Mouse (Mus musculus) NIH3T3 (cell line): ENCODE results near the gene Ush1g.

ENCODE experiments used
- DNase-seq: peaks from one replicate; pipeline ENCODE4 v3.0.0-alpha.2; 2012; ENCODE audit warnings: low read depth

The Ush1g gene

DNA sequence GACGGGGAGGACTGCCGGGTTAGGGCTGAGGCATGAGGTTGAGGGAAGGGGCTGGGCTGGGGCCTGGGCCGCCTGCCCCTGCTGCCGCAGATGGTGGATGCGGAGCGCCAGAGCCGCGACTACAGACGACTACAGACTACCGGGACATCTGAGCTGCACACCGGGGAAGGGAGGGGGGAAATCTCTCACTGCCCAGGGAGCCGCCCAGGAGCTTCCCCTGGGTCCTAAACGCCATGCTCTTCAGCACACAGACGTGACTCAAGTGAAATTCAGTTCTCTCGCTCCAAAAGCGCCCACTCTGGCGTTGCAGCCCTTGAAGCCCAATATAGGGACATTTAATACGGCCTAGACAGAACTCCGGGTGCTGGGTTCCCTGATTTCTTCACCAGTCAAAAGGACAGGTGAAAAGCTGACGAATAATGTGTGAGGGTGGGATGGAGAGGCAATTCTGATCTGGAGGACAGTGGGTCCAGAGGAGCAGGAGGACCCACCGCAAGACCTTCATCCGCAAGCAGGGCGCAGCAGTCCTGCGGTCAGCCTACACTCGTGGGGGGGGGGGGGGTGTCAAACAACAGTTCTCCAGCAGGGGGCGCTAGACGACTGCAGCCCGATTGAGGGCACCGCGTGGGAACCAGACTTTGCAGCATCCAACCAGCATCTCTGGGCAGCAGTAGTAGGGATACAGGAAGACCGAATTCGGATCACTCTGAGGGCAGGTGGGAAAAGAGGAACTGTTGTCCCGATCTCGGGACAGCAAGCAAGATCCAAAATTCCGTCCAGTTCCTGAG lies at the start of gene Ush1g:
Gene Ush1g (minus strand): TSS at position 136 of the 788 bp plus-strand sequence.
- DNase-seq = peak; percentile 81

DNA sequence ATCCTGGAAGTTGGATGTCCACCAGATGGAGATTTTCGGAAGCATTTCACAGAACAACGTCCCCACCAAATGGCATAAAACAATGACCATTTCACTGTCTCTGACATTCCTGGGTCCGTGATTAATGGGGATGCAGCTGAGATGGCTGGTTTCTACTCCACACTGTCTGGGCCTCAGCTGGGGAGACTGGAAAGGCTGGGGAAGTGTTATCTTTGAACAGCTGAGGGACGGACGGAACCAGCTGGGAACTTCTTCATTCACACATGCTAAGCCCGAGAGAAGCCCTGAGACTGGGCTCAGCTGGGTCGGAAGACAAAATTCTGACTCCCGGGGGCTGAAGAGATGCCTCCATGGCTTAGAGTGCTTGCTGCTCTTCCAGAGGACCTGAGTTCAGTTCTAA lies 49.5 kb upstream of the Ush1g start:
- no peak for DNase-seq

DNA sequence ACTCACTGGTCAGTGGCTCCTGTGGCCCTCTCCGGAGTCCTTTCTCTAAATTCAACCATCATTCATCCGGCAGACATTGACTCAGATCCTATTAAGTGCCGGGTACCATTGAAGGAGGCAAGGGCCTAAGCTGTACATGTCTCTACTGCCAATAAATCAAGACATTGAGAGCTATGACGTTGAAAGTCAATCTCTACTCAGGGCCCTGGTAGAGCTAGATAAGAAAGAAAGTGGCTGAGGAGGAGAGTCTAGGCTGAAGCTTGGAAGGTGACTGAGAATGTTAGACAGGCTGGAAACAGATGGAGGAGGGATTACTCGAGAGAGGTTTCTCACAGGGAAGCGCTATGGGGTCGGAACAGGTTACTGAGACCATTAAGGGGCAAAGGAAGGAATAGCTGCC lies 48.5 kb upstream of the Ush1g start:
- DNase-seq = no peak

DNA sequence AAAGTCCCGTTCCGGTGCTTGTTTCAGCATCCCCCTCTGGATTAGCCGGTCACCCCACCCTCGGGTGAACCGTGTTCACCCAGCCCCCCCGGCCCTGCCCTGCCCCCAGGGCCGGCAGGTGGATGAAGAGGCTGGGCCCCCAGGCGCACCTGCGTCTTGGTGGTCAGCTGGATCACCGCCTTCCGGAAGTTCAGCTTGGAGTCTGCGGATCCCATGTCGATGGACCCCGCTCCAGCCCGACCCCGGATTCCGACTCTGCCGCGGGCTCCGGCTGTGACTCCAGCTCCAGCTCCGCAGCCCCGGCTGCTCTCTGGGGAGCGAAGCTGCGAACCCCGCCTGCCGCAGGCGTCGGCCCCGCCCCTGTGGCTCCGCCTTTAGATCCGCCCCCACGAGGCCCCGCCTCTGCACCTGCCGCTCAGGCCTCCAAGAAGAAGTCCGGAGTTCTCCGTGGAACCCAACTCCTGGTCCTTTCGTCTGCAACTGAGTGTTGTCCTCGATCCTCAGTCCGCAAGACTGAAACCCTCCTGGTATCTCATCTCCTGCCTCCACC lies 45.6 kb upstream of the Ush1g start, which contains the start of gene Hid1:
Gene Hid1 (minus strand): TSS at position 362 of the 550 bp plus-strand sequence.
- DNase-seq = peak; percentile 47

DNA sequence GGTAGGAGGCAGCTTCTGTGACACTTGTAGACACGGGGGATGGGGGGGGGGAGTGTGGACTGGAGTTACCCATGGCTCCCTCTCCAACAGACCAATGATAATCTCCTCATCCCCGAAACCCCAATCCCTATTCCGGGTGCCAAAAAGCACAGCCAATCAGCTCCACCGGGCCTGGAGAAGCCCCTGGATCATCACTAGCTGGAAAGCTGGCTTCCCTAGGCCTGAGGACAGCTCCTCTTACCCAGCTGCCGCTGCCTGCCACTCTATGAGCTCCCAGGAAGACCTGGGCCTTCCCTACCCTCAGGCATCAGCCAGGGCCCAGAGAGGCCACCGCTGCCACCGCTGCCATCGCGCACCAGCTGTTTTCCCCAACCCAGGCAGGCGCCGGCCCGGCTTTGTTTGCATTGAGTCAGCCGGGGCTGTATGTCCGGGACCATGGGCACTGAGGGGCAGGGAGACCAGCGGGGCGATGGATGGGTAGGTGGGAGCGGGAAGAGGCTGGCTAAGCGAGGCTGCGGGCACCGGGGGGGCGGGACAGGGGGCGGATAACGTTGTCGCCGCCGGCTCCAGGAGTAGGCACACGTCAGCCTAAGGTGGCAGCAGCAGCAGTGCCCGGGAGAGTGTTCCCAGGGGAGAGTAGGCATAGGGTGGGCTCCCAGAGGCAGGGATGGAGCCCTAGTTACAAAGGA lies 45.0 kb upstream of the Ush1g start:
- peak; percentile 41 for DNase-seq

DNA sequence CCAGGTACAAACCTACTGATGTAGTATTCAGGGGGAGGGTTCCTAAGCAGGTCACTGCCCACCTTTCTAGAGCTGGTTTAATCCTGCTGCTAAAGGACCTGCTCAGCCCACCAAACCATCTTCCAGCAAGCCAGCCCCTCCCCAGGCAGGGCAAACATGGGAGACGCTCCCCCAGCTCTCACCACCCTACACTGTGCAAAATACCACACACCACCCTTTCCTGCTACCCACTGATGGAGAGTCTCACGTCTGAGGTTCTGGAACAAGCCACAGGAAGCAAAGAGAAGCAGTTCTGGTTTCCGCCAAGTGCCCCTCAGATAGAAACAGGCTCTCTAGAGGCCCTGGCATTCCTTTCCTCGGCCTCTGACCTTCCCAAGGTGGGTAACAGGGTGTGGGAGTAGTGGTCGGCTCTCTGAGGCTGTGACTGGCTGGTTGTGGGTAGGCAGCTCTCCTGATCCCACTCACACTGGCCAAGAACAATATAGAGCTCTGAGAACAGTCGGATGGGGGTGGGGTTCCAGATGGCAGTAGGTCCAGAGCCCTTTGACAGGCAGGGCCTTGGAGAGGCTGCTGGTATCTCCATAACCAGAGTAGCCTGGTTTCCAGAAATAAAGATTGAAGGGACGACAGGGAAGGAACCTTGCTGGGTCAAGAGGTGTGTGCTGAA lies 44.3 kb upstream of the Ush1g start:
- peak; percentile 38 for DNase-seq

DNA sequence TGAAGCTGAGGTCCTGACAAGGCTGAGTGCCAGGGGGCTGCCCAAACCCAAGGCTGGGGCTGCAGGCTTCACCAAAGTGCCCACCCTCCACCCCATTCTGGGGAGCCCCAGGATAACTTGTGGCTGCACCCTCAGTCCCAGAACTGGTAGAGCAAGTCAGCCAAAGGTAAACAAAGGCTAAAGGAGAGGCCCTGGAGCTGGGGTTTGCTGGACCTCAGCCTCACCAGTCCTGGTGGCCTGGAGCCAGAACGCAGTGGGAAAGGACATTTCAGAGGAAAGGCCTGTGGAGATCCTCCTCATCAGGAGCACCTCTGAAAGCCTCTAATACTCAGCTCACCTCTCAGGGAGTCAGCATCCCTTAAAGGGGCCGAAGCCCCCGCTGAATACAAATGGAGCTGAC lies 42.3 kb upstream of the Ush1g start:
- no peak for DNase-seq

DNA sequence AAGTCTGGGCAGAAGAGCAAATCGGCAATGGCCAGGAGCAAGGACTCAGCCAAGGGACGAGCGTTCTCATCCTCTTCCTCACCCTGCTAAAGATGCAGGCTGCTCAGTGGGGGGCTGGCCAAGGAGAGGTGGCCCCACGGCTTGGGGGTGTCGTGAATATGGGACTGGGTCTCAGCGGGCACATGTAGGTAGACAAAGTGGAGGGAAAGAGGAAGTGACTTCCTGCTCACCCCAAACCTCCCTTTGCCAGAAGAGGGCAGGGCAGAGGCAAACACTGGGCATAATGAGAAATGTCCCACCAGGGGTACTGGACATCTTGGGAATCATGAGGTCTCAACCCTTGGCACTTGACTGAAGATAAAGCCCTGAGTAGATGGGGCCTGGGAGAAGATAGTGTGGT lies 37.9 kb upstream of the Ush1g start:
- no peak for DNase-seq

DNA sequence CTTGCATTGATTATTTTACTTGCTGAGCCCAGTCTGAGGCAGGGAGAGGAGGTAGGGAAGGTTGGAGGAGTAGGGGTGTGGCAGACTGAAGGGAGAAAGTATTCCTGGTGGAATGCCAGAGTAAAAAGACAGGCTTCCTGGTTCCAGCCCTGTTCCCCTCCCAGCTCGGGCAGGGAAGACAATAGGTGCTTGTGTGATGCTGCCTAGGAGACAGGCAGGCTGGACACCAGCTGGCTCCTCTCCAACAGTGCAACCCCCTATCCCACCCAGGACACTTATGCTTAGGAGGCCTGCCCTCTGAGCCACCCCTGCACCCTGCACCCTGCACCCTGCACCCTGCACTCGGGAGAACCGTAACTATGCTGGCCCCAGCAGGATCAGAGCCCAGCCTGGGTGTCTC lies 37.5 kb upstream of the Ush1g start:
- peak; percentile 35 for DNase-seq

DNA sequence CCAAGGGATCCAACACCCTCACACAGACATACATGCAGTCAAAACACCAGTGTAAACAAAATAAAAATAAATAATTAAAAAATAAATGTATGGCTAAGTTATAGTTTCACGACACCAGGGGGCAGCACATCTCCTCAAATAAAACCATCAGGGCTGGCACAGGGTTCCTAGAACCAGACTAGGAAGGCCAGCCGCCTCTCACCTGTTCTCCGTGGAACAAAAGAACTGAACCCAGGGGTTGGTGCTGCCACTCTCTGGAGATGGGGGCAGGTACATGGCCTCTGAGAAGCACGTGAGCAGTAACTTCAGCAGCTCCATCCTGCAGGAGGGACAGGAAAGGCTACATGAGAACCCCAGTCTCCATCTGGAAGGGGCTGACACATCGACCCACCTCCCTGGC lies 36.6 kb upstream of the Ush1g start:
- peak; percentile 91 for DNase-seq

DNA sequence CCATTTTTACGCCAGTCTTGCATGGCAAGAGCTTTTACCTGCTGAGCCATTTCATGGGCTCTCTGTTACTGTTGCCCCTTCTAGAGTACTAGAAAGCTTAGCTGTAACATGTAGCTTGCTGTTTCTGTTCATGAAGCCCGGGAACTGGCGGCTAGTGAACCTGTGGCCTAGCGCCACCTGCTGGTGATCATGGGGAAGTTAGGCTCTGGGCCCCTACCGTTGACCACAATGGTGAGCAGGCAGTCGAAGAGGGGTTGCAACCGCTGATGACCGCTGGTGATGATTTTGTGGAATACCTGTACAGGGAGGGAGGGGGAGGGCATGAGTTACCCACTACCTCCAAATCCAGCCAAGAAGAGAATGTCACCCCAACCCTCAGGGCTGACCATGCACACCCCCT lies 32.3 kb upstream of the Ush1g start:
- DNase-seq = peak; percentile 94

DNA sequence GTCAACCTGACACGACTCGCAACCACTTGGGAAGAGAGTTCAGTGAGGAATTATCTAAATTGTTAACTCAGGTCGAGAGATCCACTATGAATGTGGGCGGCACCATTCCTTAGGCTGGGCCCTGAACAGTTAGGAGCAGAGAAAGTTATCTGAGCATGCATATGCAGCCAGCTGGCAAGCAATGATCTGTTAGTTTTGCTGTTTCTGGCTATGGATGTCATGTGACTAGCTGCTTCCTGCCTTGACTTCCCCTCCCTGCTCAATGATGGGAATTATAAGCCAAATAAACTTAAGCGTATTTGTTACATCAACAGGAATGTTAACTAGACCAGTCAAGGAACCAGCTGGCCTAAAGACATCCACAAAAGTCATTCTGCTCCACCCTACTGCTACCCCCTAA lies 31.5 kb upstream of the Ush1g start:
- DNase-seq = no peak

DNA sequence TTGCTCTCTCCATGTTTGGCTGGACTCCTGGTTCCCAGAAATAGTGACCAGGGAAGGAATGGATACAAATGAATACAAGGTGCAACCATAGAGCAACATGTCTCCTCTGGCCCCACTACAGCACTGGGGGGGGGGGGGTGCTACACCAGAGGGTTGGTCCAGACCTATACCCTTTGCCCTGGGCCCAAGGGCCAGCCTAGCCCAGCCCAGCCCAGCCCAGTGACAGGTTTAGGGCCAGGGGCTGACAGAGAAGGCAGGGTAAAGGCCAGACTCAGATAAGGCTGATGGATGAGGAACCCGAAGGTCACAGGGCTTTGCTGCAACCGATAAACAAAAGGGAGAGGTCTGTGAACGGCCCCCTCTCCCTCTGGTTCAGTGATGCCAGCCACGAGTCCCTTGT lies 28.1 kb upstream of the Ush1g start:
- DNase-seq = no peak

DNA sequence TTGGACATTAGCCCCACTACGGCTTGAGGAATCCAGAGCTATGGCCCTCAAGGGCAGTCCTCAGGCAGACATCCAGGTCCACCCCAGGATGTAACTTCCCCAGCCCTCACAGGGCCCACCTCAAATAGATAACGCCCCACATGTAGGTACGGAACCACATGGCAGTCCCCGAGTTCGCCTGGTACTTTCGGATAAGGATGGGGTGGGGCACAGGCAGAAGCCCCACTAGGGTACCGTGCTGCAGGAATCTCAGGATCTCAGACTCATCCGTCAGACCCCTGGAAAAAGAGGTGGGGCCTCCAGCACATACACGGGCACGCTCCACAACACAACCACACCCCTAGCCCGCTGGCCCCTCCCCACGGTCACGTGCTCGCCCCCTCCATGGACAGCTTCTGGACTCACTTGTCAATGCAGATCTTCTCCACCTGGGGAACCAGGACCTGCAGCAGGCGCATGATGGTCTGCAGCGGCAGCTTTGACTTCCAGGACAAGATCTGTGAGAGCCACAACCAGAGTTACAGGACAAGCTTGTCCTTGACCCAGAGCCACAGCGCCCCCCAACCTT lies 26.9 kb upstream of the Ush1g start:
- DNase-seq = no peak

DNA sequence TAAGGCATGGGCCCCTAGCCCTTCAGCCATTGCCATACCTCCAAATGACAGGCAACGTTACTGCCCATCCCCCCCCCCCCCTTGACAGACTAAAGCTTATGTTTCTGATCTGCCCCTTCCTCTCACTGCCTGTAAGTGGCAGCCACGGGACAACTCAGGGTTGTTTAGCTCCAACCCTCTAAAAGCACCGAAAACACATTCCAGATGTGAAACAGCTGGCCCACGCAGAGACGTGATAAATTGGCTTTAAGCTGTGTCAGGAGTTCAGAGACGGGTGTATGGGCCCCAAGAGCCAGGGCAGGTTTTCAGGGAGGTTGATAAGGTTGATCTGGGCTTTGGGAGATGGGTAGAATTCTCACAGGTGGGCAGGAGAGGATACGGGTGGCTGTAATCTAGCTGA lies 23.7 kb upstream of the Ush1g start:
- peak; percentile 77 for DNase-seq

DNA sequence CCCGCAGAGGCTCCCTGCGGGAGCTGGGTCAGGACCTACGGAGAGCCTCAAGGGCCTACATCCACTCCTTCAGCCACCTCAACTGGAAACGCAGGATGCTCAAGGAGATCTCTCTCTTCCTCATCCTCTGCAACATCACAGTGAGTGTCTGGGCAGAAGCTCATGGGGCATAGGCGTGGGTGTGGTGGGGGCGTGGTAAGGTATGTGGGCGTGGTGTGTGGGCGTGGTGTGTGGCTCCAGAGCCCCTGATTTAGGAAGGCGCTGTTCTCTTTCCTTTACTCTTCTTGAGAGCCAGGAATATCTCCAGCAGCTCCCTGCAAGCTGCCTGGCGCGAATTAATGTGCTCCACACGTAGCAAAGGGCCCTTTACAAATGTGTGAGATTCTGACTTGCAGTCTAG lies 23.1 kb upstream of the Ush1g start:
- no peak for DNase-seq

DNA sequence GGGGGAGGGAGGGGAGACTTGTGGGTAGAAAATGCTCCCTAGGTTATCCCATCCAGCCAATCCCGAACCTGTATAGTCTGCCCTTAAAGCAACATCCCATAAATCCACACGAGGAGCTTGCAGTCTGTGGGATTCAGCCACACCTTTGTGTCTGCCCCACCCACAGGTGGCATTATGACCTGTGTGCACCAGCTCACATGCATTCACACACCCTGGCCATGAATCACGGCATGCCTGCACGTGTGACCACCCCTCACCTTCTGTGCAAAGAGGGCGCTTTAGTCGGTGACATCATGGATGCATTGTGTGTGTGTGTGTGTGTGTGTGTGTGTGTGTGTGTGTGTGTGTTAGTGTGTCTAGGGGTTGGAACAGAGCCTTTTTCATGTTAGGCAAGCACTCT lies 20.0 kb upstream of the Ush1g start:
- no peak for DNase-seq

DNA sequence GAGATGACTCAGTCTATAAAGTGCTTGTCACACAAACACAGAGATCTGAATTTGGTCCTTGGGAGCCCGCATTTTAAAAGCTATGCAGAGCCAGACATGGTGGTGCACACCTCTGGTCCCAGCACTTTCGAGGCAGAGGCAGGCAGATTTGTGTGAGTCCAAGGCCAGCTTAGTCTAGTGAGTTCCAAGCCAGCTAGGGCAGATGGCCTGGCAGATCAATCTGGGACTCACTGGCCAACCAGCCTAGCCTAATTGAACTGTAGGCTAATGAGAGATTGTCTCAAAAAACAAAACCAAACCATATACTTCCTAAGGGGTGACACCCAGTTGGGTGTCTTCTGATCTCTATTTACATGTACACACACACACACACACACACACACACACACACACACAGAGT lies 19.4 kb upstream of the Ush1g start:
- no peak for DNase-seq

DNA sequence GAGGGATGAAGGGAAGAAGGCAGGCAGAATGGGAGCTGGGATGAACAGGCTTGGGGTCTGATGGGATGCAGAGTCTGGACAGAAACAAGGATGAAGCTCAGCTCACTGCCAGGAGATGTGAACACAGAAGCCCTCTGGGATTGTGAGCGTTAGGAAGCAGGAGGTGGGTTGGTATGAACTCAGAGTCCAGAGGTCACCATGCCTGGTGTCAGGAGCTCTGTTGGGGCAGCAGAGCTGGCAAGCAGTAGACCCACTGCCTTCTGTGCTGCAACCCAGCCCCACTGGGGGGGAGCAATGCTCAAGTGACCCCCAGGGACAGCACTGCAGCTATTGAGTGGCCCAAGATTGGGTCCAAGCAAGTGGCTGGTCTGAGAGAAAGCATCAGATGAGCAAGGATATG lies 16.0 kb upstream of the Ush1g start:
- no peak for DNase-seq

DNA sequence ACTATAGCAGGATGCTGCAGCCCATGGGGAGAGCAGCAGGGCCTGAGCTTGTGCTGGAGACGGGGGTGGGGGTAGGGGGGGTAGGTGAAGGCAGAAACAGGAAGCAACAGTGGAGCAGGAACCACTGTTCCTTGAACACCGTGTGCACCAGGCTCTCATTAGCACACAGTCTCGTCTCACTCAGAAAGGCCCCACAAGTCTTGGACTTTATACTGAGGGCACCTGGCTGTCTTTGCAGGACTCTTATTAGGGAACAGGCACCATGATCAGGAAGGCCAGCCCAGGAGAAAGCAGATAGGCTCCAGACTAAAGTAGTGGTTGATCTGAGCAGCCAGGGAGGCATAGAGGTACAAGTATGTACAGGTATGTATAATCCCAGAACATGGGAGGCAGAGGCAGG lies 15.5 kb upstream of the Ush1g start:
- no peak for DNase-seq

DNA sequence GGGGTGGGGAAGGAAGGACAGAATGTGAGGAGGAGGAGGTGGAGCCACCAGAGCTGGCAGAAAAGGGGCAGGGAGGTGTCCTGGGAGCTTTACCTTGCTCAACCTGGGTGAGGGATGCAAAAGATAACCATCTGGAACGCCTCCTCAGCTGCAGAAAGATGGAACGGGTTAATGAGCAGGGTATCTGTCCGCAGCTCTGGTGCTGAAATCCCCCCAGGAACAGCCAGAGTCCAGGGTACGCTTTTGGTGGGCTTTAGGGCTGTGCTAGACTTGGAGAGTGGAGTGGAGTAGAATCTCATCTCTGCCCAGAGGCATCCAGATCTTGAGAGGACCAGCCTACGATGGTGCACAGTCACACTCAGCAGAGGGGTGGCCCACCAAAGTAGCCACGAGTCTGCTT lies 14.3 kb upstream of the Ush1g start:
- no peak for DNase-seq

DNA sequence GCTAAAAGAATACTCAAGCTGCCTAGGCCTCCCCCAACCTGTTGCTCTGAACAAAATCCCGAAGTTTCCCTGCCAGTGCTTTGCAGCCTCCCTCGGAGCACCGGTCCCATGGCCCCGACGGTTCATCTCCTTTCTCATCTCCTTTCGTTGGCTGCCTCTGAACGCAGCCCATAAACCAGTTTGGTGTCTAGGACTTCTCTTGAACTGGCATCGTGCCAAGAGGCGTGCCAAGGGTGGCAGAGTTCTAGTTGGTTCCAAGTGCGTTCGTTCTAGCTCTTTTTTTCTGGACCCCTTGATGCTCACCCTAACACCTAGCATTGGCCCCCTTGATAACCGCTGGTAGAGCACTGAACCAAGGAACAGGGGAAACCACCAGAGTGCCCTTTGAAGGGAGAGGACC lies 13.4 kb upstream of the Ush1g start:
- no peak for DNase-seq

DNA sequence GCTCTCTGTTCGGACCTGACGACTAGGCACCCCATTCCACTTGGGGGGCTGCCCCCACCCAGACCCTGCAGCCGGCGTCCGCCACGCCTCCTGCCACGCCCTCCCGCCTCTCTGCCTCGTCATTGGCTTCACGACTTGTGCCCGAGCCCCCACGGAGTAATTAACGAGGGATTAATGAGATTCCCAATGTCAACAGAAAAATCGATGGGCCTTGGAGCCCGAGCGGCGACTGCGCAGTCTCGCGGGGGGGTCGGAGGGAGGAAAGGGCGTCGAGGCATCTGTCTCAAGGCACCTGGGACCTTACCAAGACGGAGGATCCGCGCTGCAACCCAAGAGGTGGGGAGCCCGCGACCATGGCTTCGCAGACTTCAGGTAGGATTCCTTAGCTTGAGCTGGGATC lies 12.7 kb upstream of the Ush1g start, which contains the start of gene Otop3:
Gene Otop3 (plus strand): TSS at position 201 of the 400 bp plus-strand sequence.
- DNase-seq = no peak
